Mouse (Mus musculus): Measurements from ENCODE around the gene Zdhhc7.

Gene Zdhhc7

DNA sequence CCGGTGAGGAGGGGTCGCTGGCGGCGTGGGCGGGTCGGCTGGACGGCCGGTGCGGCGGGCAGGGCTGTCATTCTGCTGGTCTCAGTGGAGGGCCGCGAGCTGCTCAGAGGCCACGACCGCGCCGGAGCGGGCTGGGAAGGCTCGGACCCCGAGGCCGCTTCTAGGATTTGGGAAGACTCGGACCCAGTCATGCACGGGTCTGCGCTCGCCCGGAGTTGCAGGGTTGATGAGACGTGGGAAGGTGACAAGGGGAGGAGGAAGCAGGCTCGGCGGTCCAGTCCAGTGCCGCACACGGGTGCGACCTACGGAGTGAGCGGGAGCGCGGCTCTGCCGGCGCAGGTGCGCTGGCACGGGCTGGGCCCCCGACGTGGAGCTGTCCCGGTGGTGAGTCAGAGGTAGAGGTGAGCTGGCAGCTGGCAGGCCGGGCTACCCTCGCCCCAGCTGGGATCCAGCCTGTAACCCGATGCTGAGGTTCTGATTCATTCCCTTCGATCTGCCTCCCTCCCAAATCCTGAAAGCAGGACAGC lies 13.1 kb upstream of the Zdhhc7 start:
- DNase-seq (ENCODE audit: low read depth, low spot score) = peak; percentile 63

DNA sequence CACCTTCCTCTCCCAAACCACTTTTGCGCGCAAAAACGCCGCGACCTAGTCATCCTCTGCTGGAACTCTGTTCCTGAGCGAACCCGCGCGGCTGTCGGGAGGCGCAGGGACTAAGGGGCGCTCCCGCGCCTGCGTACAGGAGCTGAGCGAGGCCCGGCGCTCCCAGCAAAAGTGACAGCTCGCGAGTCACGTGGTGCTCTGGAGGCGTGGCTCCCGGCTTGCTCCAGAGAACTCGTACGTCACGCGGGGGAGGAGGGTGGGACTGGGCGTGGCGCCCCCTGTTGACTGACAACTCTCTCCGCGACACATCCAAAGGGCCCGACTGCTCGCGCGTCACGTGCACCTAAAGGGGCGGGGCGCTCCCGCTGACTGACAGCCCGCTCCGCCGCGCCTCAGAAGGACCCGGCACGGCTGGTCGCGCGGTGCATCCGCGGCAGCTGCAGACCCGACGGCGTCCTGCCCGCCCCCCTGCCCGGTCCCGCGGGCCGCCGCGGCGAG lies 12.5 kb upstream of the Zdhhc7 start, which contains the start of gene 6430548M08Rik:
TSS of gene 6430548M08Rik (plus strand) at position 395 of the 498 bp plus-strand sequence.
- DNase-seq (ENCODE audit: low read depth, low spot score) = peak; percentile 99

DNA sequence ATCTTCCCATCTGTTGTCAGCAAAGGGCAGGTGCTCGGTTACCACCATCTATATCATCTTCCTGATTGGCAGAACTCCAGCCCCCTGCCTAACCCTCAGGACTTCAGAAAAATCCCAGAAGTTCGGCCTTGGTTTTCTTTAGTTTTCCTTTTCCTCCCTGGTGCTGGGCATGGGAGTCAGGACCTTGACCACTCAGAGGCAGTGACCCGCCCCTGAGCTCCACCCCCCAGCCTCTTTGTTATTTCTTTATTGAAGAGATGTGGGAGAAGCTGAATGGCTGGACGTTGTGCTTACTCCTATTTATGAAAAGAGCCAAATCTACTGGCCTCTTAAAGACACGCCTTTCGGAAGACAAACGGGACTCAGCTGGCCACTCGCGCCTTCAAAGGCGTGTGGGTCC lies 12.0 kb upstream of the Zdhhc7 start:
- no peak for DNase-seq (ENCODE audit: low read depth, low spot score)

DNA sequence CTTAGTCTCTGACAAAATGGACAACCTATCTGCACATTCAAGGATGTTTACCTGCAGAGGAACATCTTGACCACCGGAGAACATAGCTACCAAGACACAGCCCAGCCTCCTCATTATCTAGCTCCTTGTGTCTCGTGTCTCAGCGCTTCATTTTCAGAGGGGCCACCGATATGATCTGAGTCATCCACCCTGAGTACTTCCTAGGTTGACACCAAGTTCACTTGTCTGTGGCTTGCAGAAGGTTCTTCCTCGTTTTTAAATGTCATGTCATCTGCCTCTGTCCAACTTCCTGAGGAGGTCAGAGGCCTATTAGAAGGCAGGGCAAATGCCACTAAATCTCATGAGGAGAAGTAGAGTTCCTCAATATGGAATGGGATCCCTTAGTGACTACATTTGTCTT lies 11.3 kb upstream of the Zdhhc7 start:
- DNase-seq (ENCODE audit: low read depth, low spot score) = no peak

DNA sequence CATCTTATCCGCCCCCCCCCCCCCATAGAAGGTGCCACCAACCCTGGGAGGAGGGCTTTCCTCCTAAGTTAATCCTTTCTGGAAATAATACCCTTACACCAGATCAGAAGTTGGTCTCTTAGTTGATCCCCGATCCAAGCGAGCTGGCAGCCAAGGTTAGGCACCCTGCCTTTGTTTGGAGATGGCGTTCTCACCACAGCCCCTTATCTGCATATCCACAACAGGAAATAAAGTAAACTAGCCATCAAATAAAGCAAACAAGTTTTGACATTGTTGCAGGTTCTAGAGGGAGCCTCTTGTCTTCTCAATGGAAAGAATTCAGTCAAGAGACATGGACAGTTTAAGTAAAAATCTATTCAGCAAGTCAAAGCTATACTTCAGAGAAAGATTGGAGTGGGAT lies 10.1 kb upstream of the Zdhhc7 start:
- DNase-seq (ENCODE audit: low read depth, low spot score) = no peak

DNA sequence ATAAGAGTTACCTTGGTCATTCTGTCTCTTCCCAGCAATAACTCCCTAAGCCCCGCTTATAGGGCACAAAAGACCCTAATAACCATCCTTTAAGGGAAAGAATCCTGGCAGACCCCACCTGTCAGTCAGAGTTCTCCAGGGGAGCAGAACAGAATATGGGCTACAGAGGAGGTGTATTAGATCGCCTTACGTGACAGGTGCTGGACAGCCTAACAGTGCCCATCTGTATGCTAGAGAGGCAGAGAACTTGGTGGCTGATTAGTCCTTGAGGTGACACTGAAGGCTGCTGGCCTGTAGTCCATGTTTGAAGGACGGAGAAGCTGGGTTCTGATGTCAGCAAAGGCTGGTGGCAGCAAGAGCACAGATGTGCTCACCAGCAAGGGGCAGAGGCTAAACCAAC lies 9.7 kb upstream of the Zdhhc7 start:
- no peak for DNase-seq (ENCODE audit: low read depth, low spot score)

DNA sequence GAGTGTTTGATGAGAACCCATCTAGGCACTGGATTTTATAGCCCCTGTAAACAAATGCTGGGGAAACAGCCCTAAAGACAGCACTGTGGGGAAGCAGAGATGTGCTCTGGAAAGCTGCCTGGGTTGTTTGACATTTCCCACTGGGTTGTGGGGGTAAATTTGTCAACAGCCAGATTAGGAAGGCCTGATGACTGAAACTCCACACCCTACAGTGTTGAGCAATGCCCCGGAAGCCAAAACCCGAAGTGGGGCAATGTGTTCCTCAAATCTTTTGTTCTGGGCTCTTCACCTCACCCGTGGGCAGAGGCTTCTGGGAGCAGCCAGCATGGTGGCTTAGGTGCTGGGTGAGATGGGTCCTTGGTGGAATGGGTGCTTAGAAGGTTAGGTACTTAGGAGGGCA lies 7.9 kb upstream of the Zdhhc7 start:
- DNase-seq (ENCODE audit: low read depth, low spot score) = no peak

DNA sequence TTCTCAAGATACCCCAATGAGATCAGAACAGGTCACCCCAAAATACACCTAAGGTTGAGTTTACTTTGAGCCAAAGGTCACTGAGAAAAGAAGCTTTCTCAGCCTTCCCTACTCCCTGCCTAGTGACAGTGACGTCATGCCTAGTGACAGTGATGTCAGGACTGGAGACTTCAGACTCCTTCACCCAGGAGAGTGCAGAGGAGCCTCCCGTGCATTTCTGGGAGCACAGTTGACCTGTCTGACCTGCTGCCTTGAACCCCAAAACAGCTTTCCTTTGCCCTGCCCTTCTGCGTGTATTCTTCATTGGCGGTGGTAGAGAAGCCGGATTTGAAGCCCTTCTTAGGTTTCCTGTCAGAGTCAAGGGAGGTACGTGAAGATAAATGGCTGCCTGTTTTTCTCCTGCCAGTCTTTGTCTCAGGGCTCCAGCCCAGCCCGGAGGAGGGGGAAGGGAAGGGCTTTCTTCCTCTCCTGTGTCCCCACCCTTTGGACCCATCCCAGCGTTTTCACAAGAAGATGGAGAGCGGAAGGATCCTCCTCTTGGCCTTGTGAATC lies 3.5 kb upstream of the Zdhhc7 start:
- DNase-seq (ENCODE audit: low read depth, low spot score) = peak; percentile 64

DNA sequence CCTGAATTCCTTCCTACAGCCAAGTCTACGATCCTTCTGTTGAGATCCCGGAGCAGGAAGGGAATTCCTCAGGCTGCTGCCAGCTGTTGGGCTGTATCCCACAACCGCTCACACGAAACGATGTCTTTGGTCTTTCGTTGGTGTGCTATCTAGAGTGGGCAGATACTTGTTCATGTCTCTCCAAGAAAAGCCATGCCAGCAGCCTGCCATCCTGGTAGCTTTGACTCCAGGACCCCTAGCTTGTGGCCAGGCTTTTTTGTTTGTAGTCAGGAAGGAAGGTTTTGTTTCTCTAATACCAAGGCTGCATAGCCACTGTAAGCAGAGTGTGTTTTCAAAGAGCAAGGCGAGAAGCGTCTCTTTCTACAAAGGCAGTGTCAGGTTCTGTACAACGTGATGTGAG lies 2.6 kb upstream of the Zdhhc7 start:
- DNase-seq (ENCODE audit: low read depth, low spot score) = no peak

DNA sequence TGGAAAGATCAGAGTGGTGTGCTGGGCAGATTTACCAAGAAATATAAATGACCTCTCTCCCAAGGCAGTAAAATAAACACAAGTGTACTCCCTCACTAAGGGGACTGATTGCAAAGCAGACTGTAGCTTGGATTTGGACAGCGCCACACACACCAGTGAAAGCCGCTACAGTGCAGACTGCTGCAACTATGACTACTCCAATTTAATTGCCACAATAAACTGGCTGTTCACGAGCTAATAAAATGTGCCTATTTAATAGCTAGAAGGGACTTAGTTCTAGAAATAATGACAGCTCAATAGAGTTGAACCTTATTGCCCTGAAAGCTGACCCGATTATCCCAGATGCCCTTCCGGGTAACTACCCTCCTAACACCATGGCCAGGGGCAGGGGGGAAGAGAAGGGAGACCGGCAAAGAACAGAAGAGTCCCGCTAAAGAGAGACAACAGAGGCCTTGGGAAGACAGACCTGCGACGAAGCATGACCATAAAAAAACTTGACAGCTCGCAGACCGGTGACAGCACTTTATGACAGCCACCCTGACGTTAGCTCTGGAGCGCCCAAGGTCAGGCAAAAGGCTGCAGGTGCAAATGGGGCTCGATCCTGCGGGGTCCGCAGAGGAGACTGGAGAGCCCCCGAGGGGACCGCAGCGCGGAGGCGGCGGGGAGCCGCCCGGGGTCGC lies 754 bp downstream of the Zdhhc7 start:
- peak; percentile 28 for DNase-seq (ENCODE audit: low read depth, low spot score)

DNA sequence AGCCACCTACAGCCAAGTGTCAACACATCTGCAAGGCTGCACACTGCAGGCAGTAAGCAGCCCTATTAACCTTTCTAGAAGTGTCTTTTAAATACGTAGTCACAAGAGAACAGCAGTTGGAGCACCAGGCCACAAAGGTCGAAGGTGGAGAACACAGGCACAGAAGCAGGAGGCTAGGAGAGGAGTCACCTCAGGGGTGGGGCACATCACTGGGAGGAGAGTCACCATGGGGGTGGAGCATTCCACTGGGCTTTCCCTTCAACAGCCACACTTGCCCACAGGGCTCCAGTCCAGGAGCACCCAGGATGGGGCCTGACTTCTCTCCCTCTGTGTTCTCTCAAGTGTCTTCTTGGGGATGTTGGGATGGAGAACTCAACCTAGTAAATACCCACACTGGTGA lies 4.8 kb downstream of the Zdhhc7 start:
- DNase-seq (ENCODE audit: low read depth, low spot score) = no peak

DNA sequence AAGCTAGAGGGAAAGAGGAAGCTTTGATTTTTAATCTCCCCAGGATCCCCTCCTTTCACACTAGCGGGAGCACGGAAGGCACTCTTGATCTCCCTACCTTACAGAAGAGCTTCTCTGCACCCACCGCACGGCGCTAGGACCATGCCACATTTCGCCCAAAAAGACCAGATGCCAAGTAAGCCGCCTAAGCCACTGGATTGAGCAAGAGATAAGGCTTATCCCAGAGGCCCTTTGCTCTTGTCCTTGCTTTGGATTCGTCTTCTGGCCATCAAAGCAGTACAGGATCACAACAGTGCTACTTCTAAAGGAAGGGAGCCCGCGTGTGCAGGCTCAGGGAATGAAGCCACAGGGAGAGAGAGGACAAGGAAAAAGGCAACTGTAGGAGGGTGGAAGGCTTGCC lies 6.5 kb downstream of the Zdhhc7 start:
- no peak for DNase-seq (ENCODE audit: low read depth, low spot score)

DNA sequence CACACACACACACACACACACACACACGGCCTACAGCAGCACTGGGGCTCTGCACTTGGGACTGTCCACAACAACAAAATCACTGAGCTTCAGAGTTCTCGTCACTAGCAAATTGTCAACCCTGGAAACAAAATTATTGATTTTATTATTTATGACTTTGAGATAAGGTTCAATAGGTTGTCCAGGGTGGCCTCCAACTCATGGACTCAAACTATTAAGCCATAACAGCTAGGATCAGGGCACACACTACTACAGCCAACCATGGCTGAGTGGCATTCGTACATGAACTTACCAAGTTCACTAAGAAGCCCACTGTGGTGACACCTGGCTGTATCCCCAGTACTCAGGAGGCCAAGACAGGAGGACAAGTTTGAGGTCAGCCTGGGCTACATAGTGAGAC lies 8.2 kb downstream of the Zdhhc7 start:
- no peak for DNase-seq (ENCODE audit: low read depth, low spot score)

DNA sequence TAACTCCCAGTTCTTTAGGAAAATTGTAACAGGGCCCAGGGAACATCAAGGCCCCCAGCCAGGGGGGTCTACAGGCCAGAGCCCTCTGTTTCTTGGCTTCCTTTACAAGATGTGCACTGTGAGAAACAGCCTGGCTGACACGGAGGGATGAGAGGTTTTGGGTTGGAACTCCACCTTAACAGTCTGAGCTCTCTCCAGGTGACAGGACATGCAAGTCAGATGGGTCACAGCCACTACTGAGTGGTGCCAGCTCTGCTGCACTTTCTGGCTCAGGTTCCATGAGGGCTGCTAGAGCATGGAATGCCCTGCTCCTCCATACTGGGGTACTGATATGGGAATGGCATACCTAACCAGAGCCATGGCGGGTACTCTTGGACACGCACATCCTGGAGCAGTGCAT lies 10.2 kb downstream of the Zdhhc7 start:
- DNase-seq (ENCODE audit: low read depth, low spot score) = no peak

DNA sequence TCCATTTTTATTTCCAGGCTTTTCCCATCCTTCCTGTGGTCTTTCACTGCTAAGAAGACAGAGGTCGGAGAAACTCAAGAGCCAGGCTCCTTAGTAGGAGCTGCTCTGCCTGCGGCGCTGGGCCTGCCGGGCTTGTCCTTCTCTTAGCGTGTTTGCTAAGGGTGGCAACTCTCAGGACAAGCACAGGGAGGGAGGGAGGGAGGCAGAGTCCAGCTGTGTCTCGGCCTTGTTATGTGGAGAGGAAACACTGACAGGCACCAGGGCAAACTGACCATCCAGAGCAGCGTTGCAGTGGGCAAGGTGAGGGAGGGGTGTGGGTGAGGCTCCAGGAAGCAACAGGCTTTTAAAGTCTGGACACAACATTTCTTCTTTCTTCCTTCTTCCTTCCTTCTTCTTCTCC lies 11.8 kb downstream of the Zdhhc7 start:
- DNase-seq (ENCODE audit: low read depth, low spot score) = no peak

DNA sequence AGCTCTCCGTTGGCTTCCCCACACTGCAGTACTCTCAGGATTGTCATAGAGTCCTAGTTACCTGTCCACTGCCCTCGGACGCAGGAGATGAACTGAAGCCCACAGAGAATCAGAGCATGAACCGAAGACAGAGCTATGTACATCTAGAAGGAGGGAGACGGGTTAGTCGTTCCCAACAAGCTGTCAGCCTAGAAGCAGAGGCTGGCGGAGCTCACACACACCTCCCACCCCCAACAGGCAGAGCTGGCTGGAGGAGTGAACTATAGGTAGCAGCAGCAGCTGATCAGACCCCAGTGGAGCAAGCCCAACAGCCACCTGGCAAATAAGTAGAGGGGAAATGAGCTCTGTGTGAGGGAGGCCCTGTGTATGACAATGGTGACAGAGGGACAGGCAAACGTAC lies 16.5 kb downstream of the Zdhhc7 start:
- DNase-seq (ENCODE audit: low read depth, low spot score) = no peak

DNA sequence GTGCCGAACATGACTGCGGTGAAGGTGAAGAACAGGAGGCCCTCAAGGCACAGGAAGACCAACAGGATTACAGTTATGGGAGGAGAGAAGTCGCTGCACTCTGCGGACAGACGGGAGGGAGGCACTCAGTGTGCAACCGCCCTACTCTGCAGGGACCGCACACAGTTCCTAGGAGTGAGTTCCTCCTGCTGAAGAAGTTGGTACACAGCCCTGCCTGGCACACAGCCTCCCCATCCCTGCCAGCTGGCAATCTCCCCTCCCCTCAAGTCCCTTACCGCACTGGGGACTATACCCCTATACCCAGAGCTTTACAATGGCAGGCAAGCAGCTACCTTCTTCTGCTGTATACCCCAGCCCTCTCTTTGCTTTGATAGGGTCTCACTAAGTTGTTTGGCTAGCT lies 18.0 kb downstream of the Zdhhc7 start:
- DNase-seq (ENCODE audit: low read depth, low spot score) = no peak

DNA sequence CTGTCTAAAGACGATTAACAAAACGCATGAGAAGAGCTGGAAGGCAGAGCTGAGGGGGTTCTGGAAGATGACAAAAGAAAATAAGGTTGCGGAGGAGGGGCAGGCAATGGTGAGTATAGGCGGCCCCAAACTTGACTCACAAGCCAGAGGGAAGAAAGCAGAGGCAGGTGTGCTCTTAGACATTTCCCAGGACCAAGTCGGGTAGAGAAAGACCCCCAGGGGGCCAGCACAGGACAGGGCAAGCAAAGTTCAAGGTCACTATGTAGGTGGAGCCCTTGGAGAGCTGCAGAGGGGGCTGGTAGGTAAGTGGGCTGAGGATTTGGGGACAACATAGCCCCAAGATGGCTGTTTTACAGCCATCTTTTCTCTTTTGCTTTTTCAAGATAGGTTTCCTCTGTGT lies 21.9 kb downstream of the Zdhhc7 start:
- peak; percentile 79 for DNase-seq (ENCODE audit: low read depth, low spot score)

DNA sequence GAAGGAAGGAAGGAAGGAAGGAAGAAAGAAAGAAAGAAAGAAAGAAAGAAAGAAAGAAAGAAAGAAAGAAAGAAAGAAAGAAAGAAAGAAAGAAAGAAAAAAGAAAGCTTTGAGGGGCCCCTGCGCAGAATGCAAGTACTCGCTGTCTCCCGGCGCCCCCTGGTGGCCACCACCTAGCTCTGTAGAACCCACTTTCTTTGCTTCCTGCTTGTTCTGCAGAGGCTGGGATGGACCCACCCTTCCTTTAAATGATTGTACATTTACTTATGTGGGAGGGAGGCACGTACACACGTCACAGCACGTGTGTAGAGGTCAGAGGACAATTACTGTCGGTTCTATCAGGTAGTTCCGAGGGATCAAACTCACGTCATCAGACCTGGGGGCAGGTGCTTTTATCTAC lies 23.2 kb downstream of the Zdhhc7 start:
- peak; percentile 79 for DNase-seq (ENCODE audit: low read depth, low spot score)

DNA sequence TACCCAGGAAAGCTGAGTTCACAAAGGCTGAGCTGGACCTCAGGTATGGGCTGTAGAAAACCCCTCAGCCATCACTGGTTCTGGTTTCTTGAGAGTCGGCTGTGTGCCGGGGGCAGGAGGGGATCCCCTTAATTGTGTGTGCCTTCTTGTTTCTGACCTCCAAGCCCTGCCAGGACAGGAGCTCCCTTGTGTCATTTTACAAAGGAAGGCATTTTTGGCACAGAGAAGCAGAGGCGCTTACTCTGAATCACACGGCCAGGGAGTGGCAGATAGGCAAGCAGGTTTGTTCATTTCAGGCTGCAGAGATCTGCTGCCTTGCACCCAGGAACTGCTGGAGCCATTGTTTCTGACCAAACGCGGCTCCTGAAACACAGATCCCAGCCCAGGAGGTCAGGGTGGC lies 25.9 kb downstream of the Zdhhc7 start:
- no peak for DNase-seq (ENCODE audit: low read depth, low spot score)

DNA sequence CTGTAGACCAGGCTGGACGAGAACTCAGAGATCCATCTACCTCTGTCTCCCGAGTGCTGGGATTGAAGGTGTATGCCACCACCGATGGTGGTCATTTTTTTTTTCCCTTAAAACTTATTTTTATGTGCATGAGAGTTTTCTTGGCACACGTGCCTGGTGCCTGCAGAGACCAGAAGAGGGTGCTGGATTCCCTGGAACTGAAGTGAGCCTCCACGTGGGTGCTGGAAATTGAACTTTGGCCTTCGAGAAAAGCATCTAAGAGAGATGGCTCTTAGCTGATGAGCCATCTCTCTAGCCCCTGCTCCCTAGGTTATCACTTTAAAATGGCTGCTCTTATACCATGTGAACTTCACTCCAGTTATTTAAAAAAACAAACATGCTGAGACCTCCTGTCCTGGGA lies 26.8 kb downstream of the Zdhhc7 start:
- DNase-seq (ENCODE audit: low read depth, low spot score) = no peak

DNA sequence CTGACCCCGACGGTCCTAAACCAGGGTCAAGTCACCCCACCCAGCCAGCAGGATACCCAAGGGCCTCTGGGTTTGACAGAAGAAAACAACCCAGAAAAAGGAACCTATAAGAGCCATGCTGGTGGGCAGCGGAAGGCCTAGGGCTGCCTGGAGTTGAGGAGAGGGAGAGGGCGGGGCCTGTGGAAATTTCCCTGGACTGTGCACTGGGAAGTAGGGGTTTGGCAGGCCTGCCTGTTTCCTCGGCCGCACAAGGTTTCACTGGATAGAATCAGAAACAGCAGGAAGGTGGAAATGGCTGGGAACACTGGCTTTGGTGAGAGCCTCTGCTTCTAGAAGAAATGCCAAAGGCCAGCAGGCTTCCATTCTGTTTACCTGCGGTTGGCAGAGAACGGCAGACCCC lies 28.5 kb downstream of the Zdhhc7 start:
- DNase-seq (ENCODE audit: low read depth, low spot score) = no peak

DNA sequence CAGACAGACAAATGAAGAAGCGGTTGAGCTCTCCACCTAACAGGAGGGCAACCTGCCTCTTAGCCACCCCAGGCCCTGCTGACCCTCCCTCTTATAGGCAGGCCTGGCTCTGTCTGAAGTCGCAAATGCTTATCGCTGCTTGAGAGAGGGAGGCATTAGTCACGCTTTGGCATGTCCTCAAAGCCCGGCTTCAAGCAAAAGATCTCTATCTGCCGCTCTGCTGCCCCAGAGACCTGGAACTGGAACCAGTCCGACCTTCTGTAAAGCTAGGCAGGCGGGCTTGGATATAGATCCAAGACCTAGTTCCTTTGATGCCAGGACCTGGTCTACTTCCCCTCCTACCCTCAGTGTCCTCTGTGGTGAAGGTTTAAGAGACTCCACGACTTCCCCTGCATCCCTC lies 29.0 kb downstream of the Zdhhc7 start:
- no peak for DNase-seq (ENCODE audit: low read depth, low spot score)
